Mouse (Mus musculus): ENCODE results near the gene Vmn1r77. TPM values are rescaled to one million over a fixed set of nuclear protein-coding genes. Genes with fewer than 3 reads are reported as not detected.
"Not testable (repeated sequence)": the region's sequence is repeated elsewhere in the genome, so short reads cannot be mapped to it uniquely, and the experiment has no call there.

Vmn1r77 gene
- not detected in 2 replicates for total RNA-seq (2021)
- long read RNA-seq, result 0 reads

GRCm38 (mm10) chr7:12036452-12036851 is at the start of gene Vmn1r77:
Vmn1r77 (plus strand) TSS chr7:12036752.
- DNase-seq, result not testable (repeated sequence)

- DNase-seq, result not testable (repeated sequence)
Measured at GRCm38 (mm10) chr7:12011491-12011890, 25.1 kb upstream of the Vmn1r77 start.

- DNase-seq, result not testable (repeated sequence)
Measured at GRCm38 (mm10) chr7:12012392-12012791, 24.2 kb upstream of the Vmn1r77 start.

DNA sequence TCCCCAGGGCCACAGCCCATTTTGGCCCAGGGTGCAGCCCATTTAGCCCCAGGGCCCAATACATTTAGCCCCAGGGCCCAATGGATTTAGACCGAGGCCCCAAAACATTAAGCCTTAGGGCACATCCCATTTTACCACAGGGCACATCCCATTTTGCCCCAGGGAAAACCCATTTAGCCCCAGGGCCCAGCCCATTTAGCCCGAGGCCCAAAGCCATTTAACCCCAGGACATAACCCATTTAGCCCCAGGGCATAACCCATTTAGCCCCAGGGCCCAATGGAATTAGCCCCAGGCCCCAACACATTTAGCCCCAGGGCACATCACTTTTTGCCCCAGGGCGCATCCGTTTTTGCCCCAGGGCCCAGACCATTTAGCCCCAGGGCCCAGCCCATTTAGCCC is 23.4 kb upstream of the Vmn1r77 start:
- no peak for DNase-seq

GRCm38 (mm10) chr7:12017829-12018228 is 18.7 kb upstream of the Vmn1r77 start:
- not testable (repeated sequence) for DNase-seq

- no peak for DNase-seq
Measured at GRCm38 (mm10) chr7:12040664-12041063, 4.1 kb downstream of the Vmn1r77 start.

Other genes with a start within 250 kb of the Vmn1r77 start
- not detected in 2 replicates for gene Vmn1r74, start 202.8 kb upstream of the Vmn1r77 start, total RNA-seq (2021)
- not detected in 2 replicates for gene Vmn1r75, start 162.1 kb upstream of the Vmn1r77 start, total RNA-seq (2021)
- gene Vmn1r76, start 98.5 kb upstream of the Vmn1r77 start, total RNA-seq (2021), result not detected in 2 replicates
- not detected in 2 replicates for gene Vmn1r78, start 113.5 kb downstream of the Vmn1r77 start, total RNA-seq (2021)
- gene Vmn1r79, start 134.5 kb downstream of the Vmn1r77 start, total RNA-seq (2021), result 0.95 and 0.97 TPM in 2 replicates
- gene Vmn1r80, start 152.5 kb downstream of the Vmn1r77 start, total RNA-seq (2021), result not detected in 2 replicates
- gene Vmn1r81, start 231.5 kb downstream of the Vmn1r77 start, total RNA-seq (2021), result not detected in 2 replicates